Mouse (Mus musculus) midbrain, embryonic 15.5 days (tissue): ENCODE measurements at regions not wholly inside any gene's neighbourhood (a gene's known extent, or its start where the extent isn't known, plus 50 kb on each side); places are given as distances from the start of the nearest gene placed in this dataset.

Experiments
- ATAC-seq: fragments of 200-750 bp; cut with Nextera tagmentation; replicated peaks from 2 replicates; pipeline ENCODE4 v1.8.0; 2017; ENCODE audit warnings: moderate TSS enrichment
- H3K27ac ChIP-seq: fragments of 300-500 bp; sonication (generic); 2 replicates; pipeline ENCODE4 v1.5.1; 2015; ENCODE audit warnings: mild to moderate bottlenecking, inconsistent platforms
- H3K27me3 ChIP-seq: fragments of 300-500 bp; sonication (generic); replicated peaks from 2 replicates; pipeline ENCODE4 v1.6.1; 2015; ENCODE audit warnings: inconsistent platforms
- H3K36me3 ChIP-seq: fragments of 300-500 bp; sonication (generic); replicated peaks from 2 replicates; pipeline ENCODE4 v1.6.1; 2015; ENCODE audit warnings: inconsistent platforms
- H3K4me1 ChIP-seq: fragments of 300-500 bp; sonication (generic); 2 replicates; pipeline ENCODE4 v1.6.1; 2015; ENCODE audit warnings: inconsistent platforms
- H3K4me2 ChIP-seq: fragments of 300-500 bp; sonication (generic); 2 replicates; pipeline ENCODE4 v1.6.1; 2015; ENCODE audit warnings: inconsistent platforms, mild to moderate bottlenecking, moderate library complexity
- H3K4me3 ChIP-seq: fragments of 300-500 bp; sonication (generic); 2 replicates; pipeline ENCODE4 v1.5.1; 2015; ENCODE audit warnings: mild to moderate bottlenecking, inconsistent platforms
- H3K9ac ChIP-seq: fragments of 300-500 bp; sonication (generic); 2 replicates; pipeline ENCODE4 v1.6.1; 2015; ENCODE audit warnings: mild to moderate bottlenecking, inconsistent platforms
- H3K9me3 ChIP-seq: fragments of 300-500 bp; sonication (generic); 2 replicates; pipeline ENCODE4 v1.6.1; 2016; ENCODE audit warnings: inconsistent platforms
- WGBS: fragments of 180-500 bp; shearing (Covaris S2); methylation state at CpG from one replicate; pipeline ENCODE4 v1.1.7; 2015; ENCODE audit warnings: mixed read lengths; 5-methylcytosine and 5-hydroxymethylcytosine counted together

DNA sequence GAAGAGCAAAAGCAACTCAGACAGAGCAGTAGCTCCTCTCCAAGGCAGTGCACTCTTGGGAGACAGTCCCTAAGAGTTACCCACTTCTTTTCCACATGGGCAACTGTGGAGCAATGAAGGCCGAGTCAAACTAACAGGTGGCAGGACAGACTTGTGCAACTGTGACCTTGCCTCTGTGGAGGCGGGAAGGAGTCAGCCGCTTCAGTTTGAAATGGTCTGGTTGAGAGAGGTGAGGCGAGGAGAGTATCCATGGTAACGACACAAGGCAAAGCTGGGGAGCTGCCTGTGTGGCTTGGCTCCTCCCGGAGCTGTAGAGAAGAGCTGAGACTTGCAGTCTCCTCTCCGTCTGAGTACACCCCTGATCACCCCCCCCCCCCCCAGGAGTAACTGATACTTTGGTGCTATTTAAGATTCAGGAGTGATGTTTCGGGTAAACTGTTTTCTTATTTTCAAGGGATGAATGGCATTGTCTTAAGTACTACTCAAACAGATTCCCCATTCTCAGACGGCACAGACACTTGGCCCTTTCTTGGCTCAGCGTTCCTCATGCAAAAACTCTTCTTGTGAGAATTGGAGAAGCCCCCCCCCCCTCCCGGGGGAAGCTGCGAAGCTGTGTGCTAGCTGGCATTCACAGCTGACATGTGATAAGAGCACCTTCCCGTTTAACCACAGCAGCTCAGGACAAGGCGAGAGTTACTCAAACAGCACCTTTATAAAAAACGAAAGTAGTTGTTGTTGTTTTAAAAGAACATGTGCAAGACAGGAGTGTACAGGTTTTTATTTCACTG lies 54.9 kb upstream of the Chst1 start:
- peak overlapping the region; percentile 16 for H3K4me2 ChIP-seq
- H3K9me3 ChIP-seq = no peaks in the 10 kb centered on the region
- no peaks in the 10 kb centered on the region for H3K27me3 ChIP-seq
- no peak overlapping the region for H3K4me3 ChIP-seq
- peak; percentile 87 for ATAC-seq
- H3K9ac ChIP-seq = no peak overlapping the region
- H3K4me1 ChIP-seq = peaks cover 18% of the 10 kb centered on the region
- H3K27ac ChIP-seq = no peak overlapping the region
- WGBS = 11% methylated on average over 15 of the region's 15 CpGs
- H3K36me3 ChIP-seq = no peaks in the 10 kb centered on the region

DNA sequence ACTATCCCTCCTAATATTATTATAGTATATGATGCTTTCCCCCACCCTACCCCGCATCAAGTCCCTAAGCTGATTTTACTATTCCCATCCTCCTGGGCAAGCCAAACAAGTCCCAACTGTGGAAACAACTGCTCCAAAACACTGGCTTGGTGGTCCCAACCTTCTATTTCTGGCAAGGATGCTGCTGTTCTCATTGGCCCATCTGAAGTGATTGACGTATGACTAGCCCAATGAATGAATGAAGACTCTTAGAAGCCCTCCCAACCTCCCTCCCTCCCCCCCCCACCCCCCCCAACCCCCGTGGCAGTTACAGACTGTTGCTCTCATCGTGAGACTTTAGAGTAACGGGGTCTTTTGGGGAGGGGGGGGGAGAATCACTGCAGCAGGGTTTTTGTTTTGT lies 58.7 kb upstream of the Chst1 start:
- Histone ChIP-seq H3K4me3 (no peak overlapping the region), H3K4me2 (no peak overlapping the region), H3K9me3 (no peaks in the 10 kb centered on the region), H3K36me3 (no peaks in the 10 kb centered on the region), H3K9ac (no peak overlapping the region), H3K27ac (no peak overlapping the region), H3K27me3 (no peaks in the 10 kb centered on the region), H3K4me1 (peaks cover 18% of the 10 kb centered on the region)
- no peak for ATAC-seq
- 57% methylated on average over 5 of the region's 5 CpGs for WGBS

DNA sequence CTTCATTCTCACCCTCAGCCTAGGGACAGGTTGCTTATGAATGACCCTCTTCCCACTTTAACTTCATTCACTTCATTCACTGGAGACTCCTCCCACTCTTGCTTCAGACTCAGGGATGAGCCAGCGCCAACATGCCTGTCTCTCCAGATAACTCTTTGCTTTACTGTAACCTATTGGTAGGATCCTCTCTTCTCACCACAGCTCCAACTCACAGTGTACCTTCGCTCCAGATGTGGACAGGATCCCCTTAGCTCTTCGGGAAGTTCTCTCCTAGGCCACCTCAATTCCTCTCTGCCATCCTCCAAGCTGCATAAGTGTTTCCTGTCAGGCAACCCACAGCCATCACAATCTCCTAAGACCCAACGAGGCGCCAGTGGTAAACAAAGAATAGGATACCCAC lies 67.5 kb upstream of the Chst1 start:
- Histone ChIP-seq H3K4me2 (no peak overlapping the region), H3K4me3 (no peak overlapping the region), H3K27me3 (no peaks in the 10 kb centered on the region), H3K36me3 (no peaks in the 10 kb centered on the region), H3K9ac (no peak overlapping the region), H3K27ac (no peak overlapping the region), H3K9me3 (no peaks in the 10 kb centered on the region), H3K4me1 (peaks cover 19% of the 10 kb centered on the region)
- WGBS = 93% methylated on average over 5 of the region's 5 CpGs
- no peak for ATAC-seq

DNA sequence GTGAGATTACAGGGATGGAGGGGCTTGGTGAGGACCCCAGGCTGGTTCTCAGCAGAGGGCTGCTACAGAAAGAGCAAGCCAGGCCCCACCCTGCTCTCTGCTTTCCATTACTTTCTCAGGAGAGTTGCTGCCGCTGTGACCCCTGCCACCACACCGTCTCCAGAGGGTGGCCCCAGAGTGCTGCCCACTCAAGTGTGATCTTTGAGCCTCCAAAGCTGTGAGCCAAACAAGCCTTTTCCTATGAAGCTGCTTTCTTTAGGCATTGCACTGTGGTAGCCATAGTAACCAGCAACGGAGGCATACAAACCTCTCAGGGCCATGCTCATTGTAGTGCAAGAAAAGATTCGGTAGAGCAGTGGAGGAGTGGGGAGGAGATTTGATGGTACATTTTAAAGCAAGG lies 68.8 kb upstream of the Chst1 start:
- H3K27me3 ChIP-seq = no peaks in the 10 kb centered on the region
- 0 out of 2 replicates have a peak overlapping the region, but pooled peaks have one; percentile 34 for H3K27ac ChIP-seq
- no peak overlapping the region for H3K4me2 ChIP-seq
- peak; percentile 38; the same call in 1 of the 2 replicates for ATAC-seq
- peaks cover 19% of the 10 kb centered on the region for H3K4me1 ChIP-seq
- WGBS = 10% methylated on average over 4 of the region's 4 CpGs
- H3K36me3 ChIP-seq = no peaks in the 10 kb centered on the region
- no peaks in the 10 kb centered on the region for H3K9me3 ChIP-seq
- no peak overlapping the region for H3K9ac ChIP-seq
- no peak overlapping the region for H3K4me3 ChIP-seq

DNA sequence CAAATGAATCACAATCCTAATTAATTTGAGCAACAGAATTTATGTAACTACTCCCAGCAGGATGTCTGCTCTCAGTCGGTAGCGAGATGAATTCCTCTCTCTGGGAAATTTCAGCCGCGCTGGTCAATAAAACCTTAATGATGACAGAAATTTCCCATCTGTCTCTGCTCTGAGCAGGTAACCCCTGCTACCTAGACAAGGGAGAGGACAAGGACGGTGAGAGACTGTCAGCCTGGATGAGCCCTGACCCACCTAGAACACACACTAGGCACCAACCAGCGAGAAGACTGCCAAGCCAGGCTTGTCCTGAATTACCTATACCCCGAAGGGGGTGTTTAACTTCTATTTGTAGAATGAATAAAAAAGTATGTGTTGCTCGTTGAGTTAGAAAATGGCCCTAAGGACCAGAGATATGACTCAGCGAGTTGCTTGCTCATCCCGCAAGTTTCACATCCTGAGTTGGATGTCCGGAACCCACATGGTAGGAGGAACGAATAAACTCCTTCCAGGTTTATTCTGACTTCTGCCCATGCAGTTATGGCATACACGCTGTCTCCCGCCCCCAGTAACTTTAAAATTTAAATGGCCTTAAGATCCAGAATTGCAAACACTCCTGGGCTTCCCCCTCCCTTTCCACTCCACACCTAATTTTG lies 69.5 kb upstream of the Slc35c1 start:
- Histone ChIP-seq H3K27me3 (no peaks in the 10 kb centered on the region), H3K9ac (peak overlapping the region; percentile 59), H3K27ac (peak overlapping the region; percentile 89), H3K4me1 (peaks cover 19% of the 10 kb centered on the region), H3K9me3 (no peaks in the 10 kb centered on the region), H3K4me2 (peak overlapping the region; percentile 83), H3K36me3 (no peaks in the 10 kb centered on the region), H3K4me3 (peak overlapping the region; percentile 47)
- ATAC-seq = peak; percentile 74
- 47% methylated on average over 14 of the region's 14 CpGs for WGBS

DNA sequence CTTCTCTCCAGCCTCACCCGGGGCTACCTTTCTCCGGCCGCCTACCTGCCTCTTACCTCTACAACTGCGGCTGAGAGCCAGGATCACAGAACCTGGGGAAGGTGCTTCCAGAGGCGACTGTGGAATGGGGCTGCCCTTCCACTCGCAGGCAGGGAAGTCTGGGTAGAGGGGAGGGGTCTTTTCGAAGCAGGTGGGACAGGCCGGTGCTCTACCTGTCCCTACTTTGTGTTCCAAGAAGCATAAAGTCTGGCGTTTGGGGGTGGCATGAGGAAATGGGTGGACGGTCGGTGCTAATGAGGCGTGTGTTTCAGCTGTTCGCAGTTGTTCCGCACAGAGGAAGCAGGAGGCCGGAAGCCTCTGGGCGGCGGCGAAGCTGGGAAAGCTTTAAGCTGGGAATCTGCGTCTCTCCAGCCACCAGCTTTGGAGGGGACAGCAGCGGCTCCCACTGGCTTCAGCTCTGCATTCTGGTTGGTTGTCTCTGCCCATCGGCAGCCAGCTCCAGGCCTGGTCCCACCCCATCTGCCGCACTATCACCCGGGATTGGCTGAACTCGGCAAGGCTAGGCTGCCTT lies 68.8 kb upstream of the Slc35c1 start:
- Histone ChIP-seq H3K27ac (peak overlapping the region; percentile 89), H3K4me1 (peaks cover 19% of the 10 kb centered on the region), H3K4me3 (peak overlapping the region; percentile 47), H3K9me3 (no peaks in the 10 kb centered on the region), H3K27me3 (no peaks in the 10 kb centered on the region), H3K4me2 (peak overlapping the region; percentile 83), H3K9ac (peak overlapping the region; percentile 59), H3K36me3 (no peaks in the 10 kb centered on the region)
- ATAC-seq = peak; percentile 98
- 6% methylated on average over 24 of the region's 24 CpGs for WGBS

DNA sequence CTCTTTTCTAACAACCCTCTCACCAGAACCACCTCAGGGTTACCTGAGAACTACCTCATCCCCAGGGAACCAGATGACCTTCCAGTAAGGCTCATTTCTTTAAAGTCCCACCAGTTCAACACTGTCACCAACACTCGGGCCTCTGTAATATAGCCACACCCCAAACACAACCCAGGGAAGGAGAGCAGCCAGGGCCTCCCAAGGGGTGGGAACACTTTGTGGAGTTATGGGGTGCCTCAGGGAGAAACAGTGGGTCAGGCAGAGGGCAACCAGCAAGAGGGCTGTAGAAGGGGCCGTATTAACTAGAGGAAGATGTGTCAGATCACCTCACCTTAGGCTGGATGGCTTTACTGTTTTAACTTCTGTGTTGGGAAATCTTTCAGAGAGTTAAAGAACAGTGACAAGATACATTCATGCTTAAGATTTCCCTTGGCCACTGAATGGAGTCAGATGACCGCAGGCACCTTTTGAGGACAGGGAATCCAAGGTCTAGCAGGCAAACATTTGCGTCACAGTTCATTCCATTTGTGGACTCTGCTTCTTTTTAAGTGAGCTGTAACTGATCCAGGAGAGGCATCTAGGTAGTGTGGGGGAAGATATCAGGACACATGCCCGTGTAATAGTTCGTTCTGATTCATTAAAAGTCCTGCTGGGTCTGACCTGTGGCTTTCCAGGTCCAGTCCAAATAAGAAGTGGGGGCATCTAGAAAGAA lies 67.9 kb upstream of the Slc35c1 start:
- Histone ChIP-seq H3K27me3 (no peaks in the 10 kb centered on the region), H3K4me2 (peak overlapping the region; percentile 83), H3K27ac (peak overlapping the region; percentile 89; the same call in 1 of the 2 replicates), H3K4me3 (peak overlapping the region; percentile 47), H3K9me3 (no peaks in the 10 kb centered on the region), H3K9ac (no peak overlapping the region), H3K4me1 (peaks cover 19% of the 10 kb centered on the region), H3K36me3 (no peaks in the 10 kb centered on the region)
- no peak for ATAC-seq
- 91% methylated on average over 6 of the region's 6 CpGs for WGBS

DNA sequence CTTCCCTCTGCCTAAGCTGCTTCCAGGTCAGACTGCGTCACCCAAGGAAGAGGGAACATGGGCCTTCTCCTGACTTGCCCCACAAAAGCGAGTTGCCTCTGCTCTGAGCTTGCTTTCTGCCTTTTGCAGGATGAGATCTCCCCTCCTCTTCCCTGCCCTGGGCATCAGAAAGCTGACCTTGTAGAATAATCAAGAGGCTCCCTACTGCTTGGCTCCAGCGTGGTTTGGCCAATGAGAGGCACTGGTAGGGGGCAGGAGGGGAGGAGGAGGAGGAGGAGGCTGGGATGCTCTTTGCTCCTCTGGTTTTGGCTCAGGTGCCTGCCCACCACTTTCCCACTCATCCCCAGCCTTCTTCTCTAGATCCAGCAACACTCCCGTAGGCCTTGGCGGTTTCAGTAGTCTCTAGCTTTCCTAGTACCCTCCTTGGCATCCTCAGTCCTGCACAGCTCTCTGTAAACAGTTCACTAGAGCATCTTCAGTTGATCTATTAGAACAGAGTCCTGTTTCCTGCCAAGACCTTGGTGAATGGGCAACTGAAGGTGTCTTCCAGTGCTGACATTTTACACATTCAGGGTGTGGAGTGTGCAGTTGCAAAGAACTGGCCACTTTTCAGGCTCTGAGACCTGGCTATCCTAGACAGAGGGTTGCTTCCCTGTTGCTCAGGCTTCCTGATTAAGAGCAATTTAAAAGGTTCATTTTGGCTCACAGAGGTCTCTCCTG lies 66.5 kb upstream of the Slc35c1 start:
- Histone ChIP-seq H3K4me2 (no peak overlapping the region), H3K36me3 (no peaks in the 10 kb centered on the region), H3K27me3 (no peaks in the 10 kb centered on the region), H3K27ac (no peak overlapping the region), H3K9me3 (no peaks in the 10 kb centered on the region), H3K4me1 (peaks cover 19% of the 10 kb centered on the region), H3K4me3 (no peak overlapping the region), H3K9ac (no peak overlapping the region)
- no peak for ATAC-seq
- 66% methylated on average over 5 of the region's 5 CpGs for WGBS

DNA sequence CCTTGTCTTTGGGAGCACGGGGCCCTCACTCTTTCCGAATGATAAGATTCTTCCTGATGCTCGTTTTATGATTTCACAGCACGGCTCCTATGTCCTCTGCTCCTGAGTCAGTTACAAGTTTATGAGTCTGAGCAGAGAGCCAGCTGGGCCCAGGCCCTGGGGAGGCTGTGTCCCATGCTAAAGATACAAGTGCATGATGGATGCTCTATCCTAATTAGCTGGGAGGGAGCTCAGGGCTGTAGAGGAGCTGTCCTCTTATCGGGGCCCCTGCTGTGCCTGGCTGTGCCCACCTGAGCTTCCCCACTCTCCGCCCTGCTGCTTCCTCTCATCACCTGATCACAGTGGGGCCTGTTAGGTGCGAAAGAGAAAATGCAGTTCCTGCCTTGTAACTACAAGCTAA lies 65.3 kb upstream of the Slc35c1 start:
- Histone ChIP-seq H3K4me2 (no peak overlapping the region), H3K9ac (no peak overlapping the region), H3K36me3 (no peaks in the 10 kb centered on the region), H3K4me1 (peaks cover 19% of the 10 kb centered on the region), H3K4me3 (no peak overlapping the region), H3K9me3 (no peaks in the 10 kb centered on the region), H3K27ac (no peak overlapping the region), H3K27me3 (no peaks in the 10 kb centered on the region)
- no peak for ATAC-seq
- WGBS = 69% methylated on average over 7 of the region's 7 CpGs

DNA sequence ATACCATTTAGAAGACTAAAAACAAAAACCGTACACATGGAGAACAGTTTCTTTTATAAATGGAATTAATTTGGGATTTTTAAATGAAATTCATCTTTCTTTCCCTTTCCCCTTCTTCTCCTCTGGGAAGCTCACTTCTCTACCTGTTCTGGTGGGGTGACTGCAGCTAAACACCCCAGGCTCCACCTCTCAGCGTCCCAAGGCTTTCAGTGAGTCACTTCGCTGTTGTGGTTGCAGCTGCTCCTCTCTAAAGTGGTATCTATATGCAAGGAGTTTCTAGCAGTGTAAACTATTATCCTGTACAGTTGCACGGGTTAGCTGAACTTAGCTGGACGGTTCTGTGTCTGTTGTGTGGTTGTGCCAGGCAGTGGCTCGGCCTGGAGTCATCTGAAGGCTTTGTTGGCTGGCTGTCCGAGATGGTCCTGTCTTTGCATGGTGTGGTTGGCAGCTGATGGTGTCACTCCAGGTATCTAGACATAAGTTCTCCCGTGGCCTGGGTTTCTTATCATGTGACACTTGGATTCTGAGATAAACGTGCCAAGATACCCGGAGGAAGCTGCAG lies 64.8 kb upstream of the Slc35c1 start:
- no peak overlapping the region for H3K27ac ChIP-seq
- no peaks in the 10 kb centered on the region for H3K36me3 ChIP-seq
- no peaks in the 10 kb centered on the region for H3K27me3 ChIP-seq
- WGBS = 86% methylated on average over 10 of the region's 10 CpGs
- H3K4me2 ChIP-seq = no peak overlapping the region
- ATAC-seq = no peak
- H3K9me3 ChIP-seq = no peaks in the 10 kb centered on the region
- no peak overlapping the region for H3K4me3 ChIP-seq
- H3K9ac ChIP-seq = no peak overlapping the region
- peaks cover 19% of the 10 kb centered on the region for H3K4me1 ChIP-seq

DNA sequence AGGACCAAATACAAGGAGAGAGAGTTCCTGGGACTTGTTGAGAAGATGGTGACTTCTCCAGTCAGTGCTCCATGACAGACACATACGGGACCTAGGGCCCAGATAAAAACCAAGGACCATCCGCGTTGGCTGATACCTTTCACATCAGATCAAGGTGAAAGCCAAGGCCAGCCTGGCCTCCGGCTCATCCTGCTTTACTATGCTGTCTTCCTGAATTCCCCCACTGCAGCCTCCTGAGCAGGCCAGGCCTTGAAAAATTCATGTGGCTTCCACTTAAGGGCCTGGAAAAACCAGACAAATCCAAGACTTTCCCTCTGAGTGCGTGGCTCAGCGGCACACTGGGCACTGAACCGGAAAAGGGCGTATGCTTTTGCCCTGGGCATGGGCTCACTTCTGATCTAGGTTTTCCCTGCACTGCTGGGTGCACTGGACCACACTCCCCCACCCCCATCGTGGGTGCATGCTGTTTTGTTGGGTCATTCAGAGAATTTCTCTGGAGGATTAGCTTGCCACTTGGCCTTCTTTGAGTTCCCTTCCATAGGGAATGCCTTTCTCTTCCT lies 64.1 kb upstream of the Slc35c1 start:
- Histone ChIP-seq H3K36me3 (no peaks in the 10 kb centered on the region), H3K4me2 (no peak overlapping the region), H3K27me3 (no peaks in the 10 kb centered on the region)

More for the DNA sequence above, 64.1 kb upstream of the Slc35c1 start:
- 84% methylated on average over 9 of the region's 9 CpGs for WGBS
- Histone ChIP-seq H3K9me3 (no peaks in the 10 kb centered on the region), H3K4me3 (no peak overlapping the region), H3K4me1 (peaks cover 13% of the 10 kb centered on the region), H3K9ac (no peak overlapping the region), H3K27ac (no peak overlapping the region)
- ATAC-seq = no peak
